ENCODE assay signal across 9 mouse cellular contexts in genomic region chr11:95830411-95831275, GRCm38 (mm10). TPM values are rescaled to one million over a fixed set of nuclear protein-coding genes. Genes with fewer than 3 reads are reported as not detected.
DNase-seq lines count a peak whose midpoint lies in the region; ATAC-seq lines count a peak whose summit lies in the region.
"Had no signal": no experiment of that assay in that cellular context is flagged by ENCODE, and none has a peak within 500 bp of the region (broad histone marks: within the 10 kb centered on the region; RNA-seq: fewer than 3 reads in every experiment).

No protein-coding gene starts in this region.

- H3K9me3 ChIP-seq in megakaryocyte, embryonic 14.5 days = peaks cover 14% of the 10 kb centered on the region
- H3K9me3 ChIP-seq in forebrain, embryonic 13.5 days (replicated peaks) = no peaks in the 10 kb centered on the region
- H3K9me3 ChIP-seq in neural tube, embryonic 11.5 days (ENCODE audit: control insufficient read depth, low read length) = no peaks in the 10 kb centered on the region

- peak overlapping the region; percentile 44 for H3K4me2 ChIP-seq in forebrain, embryonic 13.5 days
- H3K4me2 ChIP-seq in neural tube, embryonic 11.5 days (ENCODE audit: low read depth) = peak overlapping the region; percentile 22; the same call in 1 of the 2 replicates

- peak overlapping the region; percentile 56 for H3K4me3 ChIP-seq in megakaryocyte, embryonic 14.5 days (replicated peaks)
- peak overlapping the region; percentile 23 for H3K4me3 ChIP-seq in forebrain, embryonic 13.5 days
- H3K4me3 ChIP-seq in neural tube, embryonic 11.5 days (ENCODE audit: low read depth, low read length) = peak overlapping the region; percentile 21; the same call in 1 of the 2 replicates
- H3K4me3 ChIP-seq: myocyte had no signal

- peaks cover 42% of the 10 kb centered on the region for H3K36me3 ChIP-seq in megakaryocyte, embryonic 14.5 days (replicated peaks; ENCODE audit: low read length)
- no peaks in the 10 kb centered on the region for H3K36me3 ChIP-seq in forebrain, embryonic 13.5 days (ENCODE audit: poor library complexity, severe bottlenecking)
- H3K36me3 ChIP-seq in neural tube, embryonic 11.5 days (ENCODE audit: control insufficient read depth, insufficient read depth, low read length) = no peaks in the 10 kb centered on the region

- peaks cover 78% of the 10 kb centered on the region for H3K27me3 ChIP-seq in megakaryocyte, embryonic 14.5 days (replicated peaks)
- peaks cover 97% of the 10 kb centered on the region for H3K27me3 ChIP-seq in forebrain, embryonic 13.5 days
- H3K27me3 ChIP-seq in neural tube, embryonic 11.5 days (ENCODE audit: control insufficient read depth, insufficient read depth, low read length) = peaks cover 89% of the 10 kb centered on the region

- ATAC-seq in megakaryocyte, adult 5-6 weeks (ENCODE audit: poor library complexity, severe bottlenecking) = no peak
- ATAC-seq in forebrain, embryonic 13.5 days = no peak
- ATAC-seq in neural tube, embryonic 11.5 days (ENCODE audit: insufficient read depth, low FRiP score, low TSS enrichment) = no peak

- peaks cover 72% of the 10 kb centered on the region for H3K4me1 ChIP-seq in megakaryocyte, embryonic 14.5 days
- peaks cover 26% of the 10 kb centered on the region for H3K4me1 ChIP-seq in forebrain, embryonic 13.5 days
- peaks cover 4% of the 10 kb centered on the region for H3K4me1 ChIP-seq in neural tube, embryonic 11.5 days (ENCODE audit: control insufficient read depth, insufficient read depth, low read length)

- H3K9ac ChIP-seq in forebrain, embryonic 13.5 days = no peak overlapping the region
- H3K9ac ChIP-seq in neural tube, embryonic 11.5 days (ENCODE audit: low read length) = no peak overlapping the region; the same call in 1 of the 2 replicates

- WGBS in forebrain, embryonic 13.5 days = 2% methylated on average over 80 of the region's 80 CpGs
- 2% methylated on average over 78 of the region's 80 CpGs for WGBS in neural tube, embryonic 11.5 days

- peak; percentile 28 for DNase-seq in kidney, postnatal 14 days
- DNase-seq in neural tube, embryonic 11.5 days (ENCODE audit: low spot score) = peak; percentile 47
- no peak for DNase-seq in urinary bladder, postnatal 4 days (ENCODE audit: low spot score in 2 of 2)
- no peak for DNase-seq in gastrocnemius, adult 18-20 months (ENCODE audit: low spot score)
- DNase-seq in frontal cortex, postnatal 25 days (ENCODE audit: low spot score in 2 of 2) = no peak

- no peak overlapping the region for H3K27ac ChIP-seq in forebrain, embryonic 13.5 days
- no peak overlapping the region for H3K27ac ChIP-seq in neural tube, embryonic 11.5 days (ENCODE audit: low read depth, low read length)

RNA-seq across cellular contexts. Expression of gene Phospho1, which starts 6.3 kb away (rescaled TPM):
- 11.0 and 11.8 TPM in 2 replicates for polyA plus RNA-seq in megakaryocyte, embryonic 14.5 days (2012; ENCODE audit: insufficient read depth, low replicate concordance)
- total RNA-seq in megakaryocyte, adult 5-6 weeks (2015) = 12.6 and 17.3 TPM in 2 replicates
- total RNA-seq in megakaryocyte, adult 5-6 weeks (2017) = 2.3 TPM in 1 of 2 replicates, not detected in the other
- not detected in 2 replicates for polyA plus RNA-seq in forebrain, embryonic 13.5 days (2015; fragmentation: Nextera tagmentation; extraction: Ambion mirVana)
- not detected in 2 replicates for polyA plus RNA-seq in neural tube, embryonic 11.5 days (2014; fragmentation: Nextera tagmentation; extraction: Ambion mirVana)
- 100 to 1,000 TPM; 355 to 388 TPM for total RNA-seq in gastrocnemius, adult 18-20 months (2021)

RNA-seq across cellular contexts. Expression of gene Gngt2, which starts 6.4 kb away (rescaled TPM):
- polyA plus RNA-seq in megakaryocyte, embryonic 14.5 days (2012; ENCODE audit: insufficient read depth, low replicate concordance) = 10.2 and 30.7 TPM in 2 replicates
- 92.0 and 95.7 TPM in 2 replicates for total RNA-seq in megakaryocyte, adult 5-6 weeks (2015)
- 64.0 and 66.6 TPM in 2 replicates for total RNA-seq in megakaryocyte, adult 5-6 weeks (2017)
- 1.4 and 2.8 TPM in 2 replicates for polyA plus RNA-seq in forebrain, embryonic 13.5 days (2015; fragmentation: Nextera tagmentation; extraction: Ambion mirVana)
- 6.6 and 8.5 TPM in 2 replicates for polyA plus RNA-seq in neural tube, embryonic 11.5 days (2014; fragmentation: Nextera tagmentation; extraction: Ambion mirVana)
- 1 to 10 TPM; 5.5 to 6.9 TPM for total RNA-seq in gastrocnemius, adult 18-20 months (2021)

RNA-seq across cellular contexts. Expression of gene Abi3, which starts 11.6 kb away (rescaled TPM):
- 67.9 and 94.9 TPM in 2 replicates for polyA plus RNA-seq in megakaryocyte, embryonic 14.5 days (2012; ENCODE audit: insufficient read depth, low replicate concordance)
- total RNA-seq in megakaryocyte, adult 5-6 weeks (2015) = 14.7 and 19.8 TPM in 2 replicates
- total RNA-seq in megakaryocyte, adult 5-6 weeks (2017) = 13.7 and 20.0 TPM in 2 replicates
- polyA plus RNA-seq in forebrain, embryonic 13.5 days (2015; fragmentation: Nextera tagmentation; extraction: Ambion mirVana) = 0.96 and 1.5 TPM in 2 replicates
- polyA plus RNA-seq in neural tube, embryonic 11.5 days (2014; fragmentation: Nextera tagmentation; extraction: Ambion mirVana) = 0.82 and 1.4 TPM in 2 replicates
- 1 to 10 TPM; 3.0 to 4.2 TPM for total RNA-seq in gastrocnemius, adult 18-20 months (2021)

Comparison
In these comparisons a context has a peak if more than half of its experiments do, and no peak if none do; other contexts are left out.
1. DNase-seq: peak in kidney, postnatal 14 days (single experiment) and neural tube, embryonic 11.5 days (single experiment); none in urinary bladder, postnatal 4 days (0 of 2), gastrocnemius, adult 18-20 months (single experiment) and frontal cortex, postnatal 25 days (0 of 2).
2. RNA of gene Abi3, which starts 11.6 kb away (polyA plus RNA-seq): 67.9 to 94.9 TPM in megakaryocyte, embryonic 14.5 days; 0.96 to 1.5 TPM in forebrain, embryonic 13.5 days and 0.82 to 1.4 TPM in neural tube, embryonic 11.5 days; every median in the first group is over 10 times any median in the second.
3. Peak in every context shown above with its lines, with median percentiles within 50 percentile points of each other: H3K4me3 ChIP-seq.